Mouse (Mus musculus) thymus, adult 2 months (tissue): ENCODE results near the gene Igfbp2.

ENCODE experiments used
- CTCF ChIP-seq: fragments of 200-500 bp; IDR thresholded peaks from 2 replicates; pipeline ENCODE4 v1.5.1; 2012; ENCODE audit warnings: mild to moderate bottlenecking, control low read depth, low read length, moderate library complexity, borderline replicate concordance; ENCODE audit not compliant: control insufficient read depth, poor library complexity, insufficient read depth; ENCODE audit errors: extremely low read depth
- POLR2A ChIP-seq: fragments of 200-500 bp; IDR thresholded peaks from 2 replicates; pipeline ENCODE4 v1.6.1; 2012; ENCODE audit warnings: mild to moderate bottlenecking, low read length, control low read depth, moderate library complexity; ENCODE audit not compliant: control insufficient read depth, poor library complexity, insufficient read depth; ENCODE audit errors: extremely low read depth

DNA sequence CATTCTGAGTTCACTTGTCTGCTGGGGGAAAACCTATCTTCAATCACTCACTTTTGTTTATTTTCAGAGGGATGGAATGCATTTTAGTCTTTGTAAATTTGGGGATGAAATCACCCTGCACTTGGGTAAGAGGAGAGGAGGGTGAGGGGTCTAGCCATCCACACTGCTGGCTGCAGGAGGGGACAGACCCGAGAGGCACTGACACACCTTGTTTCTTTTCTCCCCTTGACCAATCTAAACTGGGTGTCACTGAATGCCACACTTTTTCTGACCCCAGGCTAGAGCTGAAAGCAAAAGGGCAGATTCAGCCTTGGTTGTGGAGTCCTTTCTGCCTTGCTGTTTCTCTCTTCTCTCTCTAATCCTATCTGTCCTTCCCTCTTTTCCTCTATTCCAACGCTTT is 37.4 kb downstream of the Igfbp2 start:
- TF ChIP-seq POLR2A (no peak), CTCF (no peak)
